Mouse (Mus musculus) heart, postnatal 0 days (tissue): Measurements from ENCODE around the gene Gcgr.

Experiments used
- CTCF ChIP-seq: IDR thresholded peaks from 2 replicates; pipeline ENCODE4 v1.5.1; 2016; ENCODE audit warnings: antibody characterized with exemption, control low read depth, low read depth
- EP300 ChIP-seq: IDR thresholded peaks from 2 replicates; pipeline ENCODE4 v1.6.1; 2016; ENCODE audit warnings: antibody characterized with exemption, low read depth

- no peak for TF ChIP-seq CTCF
- TF ChIP-seq EP300, result no peak
Measured at GRCm38 (mm10) chr11:120483448-120483934, 47.0 kb upstream of the Gcgr start.
